Mouse (Mus musculus): Measurements from ENCODE around the gene Knop1.

GRCm38 (mm10) chr7:118821887-118822556 is 34.0 kb downstream of the Knop1 start:
- TF ChIP-seq CTCF (IDR thresholded peaks at IDR 0.05) (no peak), EP300 (IDR thresholded peaks at IDR 0.05) (no peak)

All from lung, postnatal 0 days (tissue).